Mouse (Mus musculus): Measurements from ENCODE around the gene Farsb.
A peak's percentile ranks its signal among the peaks of the same experiment; 100 is the strongest.

The Farsb gene

GRCm38 (mm10) chr1:78484361-78484760 lies 4.3 kb downstream of the Farsb start:
- DNase-seq (ENCODE audit: low spot score in 2 of 2): no peak

- no peak for DNase-seq (ENCODE audit: low spot score in 2 of 2)
Measured at GRCm38 (mm10) chr1:78483430-78483829, 5.3 kb downstream of the Farsb start.

- no peak for DNase-seq (ENCODE audit: low spot score in 2 of 2)
Measured at GRCm38 (mm10) chr1:78472441-78472840, 16.3 kb downstream of the Farsb start.

GRCm38 (mm10) chr1:78454659-78455058 lies 34.0 kb downstream of the Farsb start:
- DNase-seq (ENCODE audit: low spot score in 2 of 2): peak in 1 of 2 experiments; percentile 26

- DNase-seq (ENCODE audit: low spot score in 2 of 2): no peak
Measured at GRCm38 (mm10) chr1:78453886-78454285, 34.8 kb downstream of the Farsb start.

GRCm38 (mm10) chr1:78452544-78452943 lies 36.2 kb downstream of the Farsb start:
- DNase-seq (ENCODE audit: low spot score in 2 of 2): no peak

GRCm38 (mm10) chr1:78451070-78451854 lies 37.4 kb downstream of the Farsb start:
- DNase-seq (ENCODE audit: low spot score in 2 of 2): no peak

- DNase-seq (ENCODE audit: low spot score in 2 of 2): no peak
Measured at GRCm38 (mm10) chr1:78448091-78448490, 40.6 kb downstream of the Farsb start.

GRCm38 (mm10) chr1:78446742-78447141 lies 42.0 kb downstream of the Farsb start:
- DNase-seq (ENCODE audit: low spot score in 2 of 2): no peak

- DNase-seq (ENCODE audit: low spot score in 2 of 2): no peak
Measured at GRCm38 (mm10) chr1:78446232-78446631, 42.5 kb downstream of the Farsb start.

GRCm38 (mm10) chr1:78443056-78443455 lies 45.6 kb downstream of the Farsb start:
- no peak for DNase-seq (ENCODE audit: low spot score in 2 of 2)

GRCm38 (mm10) chr1:78440716-78441115 lies 48.0 kb downstream of the Farsb start:
- no peak for DNase-seq (ENCODE audit: low spot score in 2 of 2)

- DNase-seq (ENCODE audit: low spot score in 2 of 2): no peak
Measured at GRCm38 (mm10) chr1:78437150-78437549, 51.5 kb downstream of the Farsb start.

- no peak for DNase-seq (ENCODE audit: low spot score in 2 of 2)
Measured at GRCm38 (mm10) chr1:78436445-78436844, 52.3 kb downstream of the Farsb start.

GRCm38 (mm10) chr1:78435967-78436366 lies 52.7 kb downstream of the Farsb start:
- no peak for DNase-seq (ENCODE audit: low spot score in 2 of 2)

GRCm38 (mm10) chr1:78433472-78433871 lies 55.2 kb downstream of the Farsb start:
- DNase-seq (ENCODE audit: low spot score in 2 of 2): no peak

- no peak for DNase-seq (ENCODE audit: low spot score in 2 of 2)
Measured at GRCm38 (mm10) chr1:78428851-78429250, 59.8 kb downstream of the Farsb start.

- DNase-seq (ENCODE audit: low spot score in 2 of 2): no peak
Measured at GRCm38 (mm10) chr1:78426841-78427240, 61.9 kb downstream of the Farsb start.

GRCm38 (mm10) chr1:78425793-78426700 lies 62.6 kb downstream of the Farsb start:
- no peak for DNase-seq (ENCODE audit: low spot score in 2 of 2)

GRCm38 (mm10) chr1:78425309-78425708 lies 63.4 kb downstream of the Farsb start:
- no peak for DNase-seq (ENCODE audit: low spot score in 2 of 2)

- DNase-seq (ENCODE audit: low spot score in 2 of 2): no peak
Measured at GRCm38 (mm10) chr1:78424848-78425247, 63.8 kb downstream of the Farsb start.

GRCm38 (mm10) chr1:78422576-78422975 lies 66.1 kb downstream of the Farsb start:
- DNase-seq (ENCODE audit: low spot score in 2 of 2): peak in 1 of 2 experiments; percentile 32

- DNase-seq (ENCODE audit: low spot score in 2 of 2): no peak
Measured at GRCm38 (mm10) chr1:78421749-78422148, 66.9 kb downstream of the Farsb start.
